Mouse (Mus musculus) stomach, embryonic 14.5 days (tissue): ENCODE measurements around the gene Six5. TPM values are rescaled to one million over a fixed set of nuclear protein-coding genes. Genes with fewer than 3 reads are reported as not detected.

Source experiments
- ATAC-seq: fragments of 200-750 bp; cut with Nextera tagmentation; 2 replicates; pipeline ENCODE4 v1.8.0; 2017; ENCODE audit warnings: low read depth, moderate TSS enrichment; ENCODE audit not compliant: insufficient number of reproducible peaks, insufficient read depth, low FRiP score
- H3K27ac ChIP-seq: fragments of 300-500 bp; sonication (generic); 2 replicates; pipeline ENCODE4 v1.5.1; 2014; ENCODE audit warnings: mild to moderate bottlenecking, low read length, moderate library complexity, mixed read lengths
- H3K27me3 ChIP-seq: fragments of 300-500 bp; sonication (generic); 2 replicates; pipeline ENCODE4 v1.6.1; 2014; ENCODE audit warnings: low read length, control low read depth, mixed read lengths; ENCODE audit not compliant: control insufficient read depth, insufficient read depth
- H3K36me3 ChIP-seq: fragments of 300-500 bp; sonication (generic); 2 replicates; pipeline ENCODE4 v1.6.1; 2014; ENCODE audit warnings: mild to moderate bottlenecking, control low read depth, low read length, moderate library complexity, mixed read lengths; ENCODE audit not compliant: control insufficient read depth, insufficient read depth
- H3K4me1 ChIP-seq: fragments of 300-500 bp; sonication (generic); 2 replicates; pipeline ENCODE4 v1.6.1; 2014; ENCODE audit warnings: low read length, control low read depth, mixed read lengths; ENCODE audit not compliant: control insufficient read depth, insufficient read depth
- H3K4me2 ChIP-seq: fragments of 300-500 bp; sonication (generic); replicated peaks from 2 replicates; pipeline ENCODE4 v1.6.1; 2014; ENCODE audit warnings: low read depth, low read length, control low read depth
- H3K4me3 ChIP-seq: fragments of 300-500 bp; sonication (generic); 2 replicates; pipeline ENCODE4 v1.5.1; 2014; ENCODE audit warnings: low read depth, low read length, control low read depth
- H3K9ac ChIP-seq: fragments of 300-500 bp; sonication (generic); replicated peaks from 2 replicates; pipeline ENCODE4 v1.6.1; 2014; ENCODE audit warnings: low read depth, mild to moderate bottlenecking, control low read depth, low read length, moderate library complexity, mixed read lengths
- H3K9me3 ChIP-seq: fragments of 300-500 bp; sonication (generic); 2 replicates; pipeline ENCODE4 v1.6.1; 2016; ENCODE audit warnings: low read depth, low read length, control low read depth; ENCODE audit not compliant: control insufficient read depth
- whole genome bisulfite sequencing: fragments of 180-500 bp; shearing (Covaris S2); extraction: QIAGEN DNeasy Blood & Tissue Kit; methylation state at CpG from one replicate; pipeline ENCODE4 v1.1.7; 2014; 5-methylcytosine and 5-hydroxymethylcytosine counted together
- microRNA-seq: library from miRNA; unstranded; fragments of <30 nt; microRNA quantifications from one replicate; pipeline ENCODE4, GENCODE M21; 2016
- polyA plus RNA-seq: library from polyadenylated mRNA; unstranded; fragments of >200 nt; fragmentation: Nextera tagmentation; extraction: Ambion mirVana; gene quantifications from 2 replicates; pipeline ENCODE4 v1.2.1, GENCODE M21; 2014

The Six5 gene
- polyA plus RNA-seq, 1 experiment from 2014 or later, result 17.4 TPM

GRCm38 (mm10) chr7:19147497-19148045 lies 53.2 kb downstream of the Six5 start:
- Histone ChIP-seq H3K36me3 (peaks cover 11% of the 10 kb centered on the region), H3K27ac (no peak overlapping the region), H3K4me2 (peak overlapping the region; percentile 90; the same call in 1 of the 2 replicates), H3K4me1 (peaks cover 13% of the 10 kb centered on the region; the same call in 1 of the 2 replicates), H3K9ac (no peak overlapping the region), H3K27me3 (no peaks in the 10 kb centered on the region), H3K9me3 (no peaks in the 10 kb centered on the region), H3K4me3 (no peak overlapping the region)
- WGBS, result 39% methylated on average over 6 of the region's 6 CpGs
- ATAC-seq, result no peak

Small RNAs within 50 kb of the gene (microRNA-seq; reads per million reads assigned to microRNA genes)
- 1.0 reads per million for gene Mir3100

Other genes with a start within 250 kb of the Six5 start
- 23.9 and 32.8 TPM in 2 replicates for gene Pglyrp1, start 223.3 kb upstream of the Six5 start, polyA plus RNA-seq
- gene Ccdc61, start 184.2 kb upstream of the Six5 start, polyA plus RNA-seq, result 18.5 and 21.7 TPM in 2 replicates
- gene Nova2, start 168.7 kb upstream of the Six5 start, polyA plus RNA-seq, result 0.81 and 1.2 TPM in 2 replicates
- not detected in 2 replicates for gene Nanos2, start 107.2 kb upstream of the Six5 start, polyA plus RNA-seq
- gene Mypop, start 103.3 kb upstream of the Six5 start, polyA plus RNA-seq, result 3.0 and 3.5 TPM in 2 replicates
- 22.7 and 25.5 TPM in 2 replicates for gene Irf2bp1, start 90.5 kb upstream of the Six5 start, polyA plus RNA-seq
- gene Foxa3, start 71.1 kb upstream of the Six5 start, polyA plus RNA-seq, result 14.8 and 15.3 TPM in 2 replicates
- 21.7 and 23.7 TPM in 2 replicates for gene Sympk, start 70.2 kb upstream of the Six5 start, polyA plus RNA-seq
- not detected in 2 replicates for gene Rsph6a, start 39.9 kb upstream of the Six5 start, polyA plus RNA-seq
- gene Dmwd, start 18.4 kb upstream of the Six5 start, polyA plus RNA-seq, result 14.3 and 16.8 TPM in 2 replicates
- 70.9 and 72.0 TPM in 2 replicates for gene Dmpk, start 10.7 kb upstream of the Six5 start, polyA plus RNA-seq
- 4.6 and 5.7 TPM in 2 replicates for gene Gm4969, start 23.8 kb downstream of the Six5 start, polyA plus RNA-seq
- 9.1 and 9.5 TPM in 2 replicates for gene Fbxo46, start 25.3 kb downstream of the Six5 start, polyA plus RNA-seq
- gene Qpctl, start 54.7 kb downstream of the Six5 start, polyA plus RNA-seq, result 10.9 and 11.3 TPM in 2 replicates
- gene Snrpd2, start 55.1 kb downstream of the Six5 start, polyA plus RNA-seq, result 143 and 161 TPM in 2 replicates
- gene Gipr, start 71.5 kb downstream of the Six5 start, polyA plus RNA-seq, result 1.1 and 1.9 TPM in 2 replicates
- gene Eml2, start 81.8 kb downstream of the Six5 start, polyA plus RNA-seq, result 4.1 and 4.8 TPM in 2 replicates
- gene Gpr4, start 117.9 kb downstream of the Six5 start, polyA plus RNA-seq, result 1.4 and 2.0 TPM in 2 replicates
- 37.1 and 42.9 TPM in 2 replicates for gene Opa3, start 133.7 kb downstream of the Six5 start, polyA plus RNA-seq
- 48.1 and 64.9 TPM in 2 replicates for gene Vasp, start 177.2 kb downstream of the Six5 start, polyA plus RNA-seq
- gene Ppm1n, start 185.5 kb downstream of the Six5 start, polyA plus RNA-seq, result 0.15 TPM in 1 of 2 replicates, not detected in the other
- gene Rtn2, start 188.0 kb downstream of the Six5 start, polyA plus RNA-seq, result 11.7 and 13.9 TPM in 2 replicates
- gene Fosb, start 215.5 kb downstream of the Six5 start, polyA plus RNA-seq, result 0.07 TPM in 1 of 2 replicates, not detected in the other